Mouse (Mus musculus): Measurements from ENCODE around the gene Nfkb1.

- no peak for TF ChIP-seq GATA1 (IDR thresholded peaks at IDR 0.05; ENCODE audit: low read length)
- no peak for TF ChIP-seq TAL1 (IDR thresholded peaks at IDR 0.05; ENCODE audit: low read length)
Measured at GRCm38 (mm10) chr3:135597014-135597413, 94.3 kb downstream of the Nfkb1 start.
